Mouse (Mus musculus): ENCODE data around the gene Brwd3.

- TF ChIP-seq CTCF (conservative IDR thresholded peaks at IDR 0.05; ENCODE audit: insufficient read depth, insufficient read length, low read depth, low read length) (no peak), POLR2A (IDR thresholded peaks at IDR 0.05; ENCODE audit: low read depth, low read length) (no peak)
Observed at GRCm38 (mm10) chrX:108704312-108704711, 129.9 kb downstream of the Brwd3 start.

Data from kidney, adult 2 months (tissue).